ENCODE assay signal across 25 mouse cellular contexts in the genomic region with DNA sequence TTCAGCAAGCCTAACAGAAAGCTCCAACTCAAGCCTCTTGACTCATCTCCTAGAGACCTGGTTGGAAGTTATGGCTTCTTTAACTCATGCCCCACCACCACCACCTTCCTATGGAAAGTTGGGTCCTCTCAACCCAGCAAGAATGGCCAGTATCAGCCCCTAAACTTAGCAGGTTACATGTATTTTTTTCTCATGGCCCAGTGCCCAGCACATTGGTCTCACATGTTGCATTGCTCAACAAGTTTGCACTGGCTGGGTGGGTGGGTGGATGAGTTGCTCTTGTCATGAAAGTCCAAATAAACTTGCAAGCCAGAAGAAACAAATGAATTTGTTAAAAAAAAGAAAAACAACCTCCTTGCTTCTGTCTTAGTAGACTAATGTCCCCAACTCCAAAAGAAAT.
DNase-seq lines count a peak whose midpoint lies in the region; ATAC-seq and TF ChIP-seq lines count a peak whose summit lies in the region.
"Had no signal": no experiment of that assay in that cellular context is flagged by ENCODE, and none has a peak within 500 bp of the region (broad histone marks: within the 10 kb centered on the region; RNA-seq: fewer than 3 reads in every experiment).

No protein-coding gene starts in this region.

- no peak overlapping the region for H3K4me3 ChIP-seq in gastrocnemius, adult 2 months
- no peak overlapping the region for H3K4me3 ChIP-seq in heart, embryonic 12.5 days
- H3K4me3 ChIP-seq: embryonic facial prominence, embryonic 12.5 days; hindbrain, embryonic 13.5 days; limb, embryonic 10.5 days; limb, embryonic 15.5 days; liver, embryonic 13.5 days; midbrain, embryonic 15.5 days; neural tube, embryonic 15.5 days had no signal

- H3K27me3 ChIP-seq in heart, embryonic 12.5 days (replicated peaks) = no peaks in the 10 kb centered on the region
- H3K27me3 ChIP-seq: embryonic facial prominence, embryonic 12.5 days; hindbrain, embryonic 13.5 days; limb, embryonic 15.5 days; liver, embryonic 13.5 days; midbrain, embryonic 15.5 days; neural tube, embryonic 15.5 days had no signal

- H3K4me1 ChIP-seq in heart, embryonic 12.5 days (replicated peaks) = no peaks in the 10 kb centered on the region
- H3K4me1 ChIP-seq: embryonic facial prominence, embryonic 12.5 days; hindbrain, embryonic 13.5 days; limb, embryonic 10.5 days; limb, embryonic 15.5 days; liver, embryonic 13.5 days; midbrain, embryonic 15.5 days; neural tube, embryonic 15.5 days had no signal

- no peak overlapping the region for H3K27ac ChIP-seq in gastrocnemius, adult 2 months
- H3K27ac ChIP-seq in heart, embryonic 12.5 days (ENCODE audit: poor library complexity, severe bottlenecking) = no peak overlapping the region
- H3K27ac ChIP-seq: embryonic facial prominence, embryonic 12.5 days; hindbrain, embryonic 13.5 days; limb, embryonic 10.5 days; limb, embryonic 15.5 days; liver, embryonic 13.5 days; midbrain, embryonic 15.5 days; neural tube, embryonic 15.5 days had no signal

- no peaks in the 10 kb centered on the region for H3K9me3 ChIP-seq in heart, embryonic 12.5 days (replicated peaks)
- H3K9me3 ChIP-seq: embryonic facial prominence, embryonic 12.5 days; hindbrain, embryonic 13.5 days; limb, embryonic 10.5 days; limb, embryonic 15.5 days; midbrain, embryonic 15.5 days; neural tube, embryonic 15.5 days had no signal

- TF ChIP-seq CTCF in gastrocnemius, adult 2 months (IDR thresholded peaks at IDR 0.05) = no peak

- no peaks in the 10 kb centered on the region for H3K36me3 ChIP-seq in heart, embryonic 12.5 days
- H3K36me3 ChIP-seq: embryonic facial prominence, embryonic 12.5 days; hindbrain, embryonic 13.5 days; limb, embryonic 10.5 days; limb, embryonic 15.5 days; liver, embryonic 13.5 days; midbrain, embryonic 15.5 days; neural tube, embryonic 15.5 days had no signal

- no peak overlapping the region for H3K9ac ChIP-seq in heart, embryonic 12.5 days
- H3K9ac ChIP-seq: embryonic facial prominence, embryonic 12.5 days; hindbrain, embryonic 13.5 days; limb, embryonic 15.5 days; liver, embryonic 13.5 days; midbrain, embryonic 15.5 days; neural tube, embryonic 15.5 days had no signal

- no peak for ATAC-seq in heart, embryonic 12.5 days (ENCODE audit: insufficient number of reproducible peaks, low FRiP score)
- ATAC-seq in inflammation-experienced regulatory T-cells, adult 6 months = no peak
- ATAC-seq: CD4-positive, CD25-positive, alpha-beta regulatory T cell, adult 4 months; forebrain, embryonic 14.5 days; intestine, postnatal 0 days; midbrain, embryonic 15.5 days had no signal

- H3K4me2 ChIP-seq in heart, embryonic 12.5 days = no peak overlapping the region
- H3K4me2 ChIP-seq: embryonic facial prominence, embryonic 12.5 days; hindbrain, embryonic 13.5 days; limb, embryonic 15.5 days; liver, embryonic 13.5 days; midbrain, embryonic 15.5 days; neural tube, embryonic 15.5 days had no signal

- DNase-seq in gastrocnemius, adult 2 months = peak; percentile 31
- no peak for DNase-seq in gastrocnemius, postnatal 4 days (ENCODE audit: low spot score in 2 of 2)
- peak; percentile 24 to 60 for DNase-seq in heart, adult 9 months (ENCODE audit: low spot score in 2 of 2)
- peak; percentile 8 for DNase-seq in urinary bladder, postnatal 25 days (ENCODE audit: low spot score)
- no peak for DNase-seq in urinary bladder, adult 18-20 months (ENCODE audit: low spot score in 2 of 2)
- DNase-seq: cerebellum, adult 2 months; cerebellum, postnatal 25 days; embryo, embryonic 11 days; kidney, adult 9 months; kidney, postnatal 10 days; liver, embryonic 13.5 days; retina, postnatal 1 day; right cerebral cortex, postnatal 14 days; thymus, postnatal 4 days had no signal

- intact Hi-C loops in gastrocnemius, adult 2 months (cut with DNase I) = no loop called here

Comparison
In these comparisons a context has a peak if more than half of its experiments do, and no peak if none do; other contexts are left out.
1. DNase-seq: peak in gastrocnemius, adult 2 months (single experiment), heart, adult 9 months (2 of 2) and urinary bladder, postnatal 25 days (single experiment); none in gastrocnemius, postnatal 4 days (0 of 2) and urinary bladder, adult 18-20 months (0 of 2).